Mouse (Mus musculus) ES-Bruce4 (cell line): ENCODE measurements at regions not wholly inside any gene's neighbourhood (a gene's known extent, or its start where the extent isn't known, plus 50 kb on each side); places are given as distances from the start of the nearest gene placed in this dataset.

ENCODE experiments used
- CTCF ChIP-seq: IDR thresholded peaks from one replicate; pipeline ENCODE4 v1.8.1; 2011; ENCODE audit warnings: low read depth, low read length
- POLR2A ChIP-seq: IDR thresholded peaks from one replicate; pipeline ENCODE4 v1.8.1; 2011; ENCODE audit warnings: low read length; ENCODE audit not compliant: insufficient read depth

DNA sequence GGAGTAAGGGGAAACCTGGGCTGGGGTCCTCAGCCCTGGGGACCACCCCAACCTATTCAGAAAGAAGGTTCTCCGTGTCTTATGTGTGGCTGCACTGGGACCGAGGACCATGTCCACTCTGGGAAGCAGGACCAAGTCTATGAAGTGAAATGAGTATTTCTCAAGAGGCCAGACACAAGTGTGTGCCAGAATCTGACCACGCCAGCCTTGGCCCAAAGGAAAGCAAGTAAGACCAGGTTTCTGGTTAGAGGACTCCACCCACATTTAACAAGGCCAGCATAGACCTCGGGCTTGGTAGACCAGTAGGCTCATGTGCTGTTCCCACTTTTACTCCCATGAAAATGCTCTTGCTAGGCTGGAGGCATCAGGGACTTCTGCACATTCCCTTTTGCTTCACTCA is 327.1 kb downstream of the Sox9 start:
- TF ChIP-seq CTCF: no peak
- TF ChIP-seq POLR2A: no peak
